Mouse (Mus musculus) small intestine, adult 2 months (tissue): Measurements from ENCODE around the gene Ncoa3. TPM values are rescaled to one million over a fixed set of nuclear protein-coding genes. Genes with fewer than 3 reads are reported as not detected.
A peak's percentile ranks its signal among the peaks of the same experiment; 100 is the strongest.

Experiments used
- H3K27ac ChIP-seq: fragments of 200-500 bp; 2 replicates; pipeline ENCODE4 v1.5.1; 2012; ENCODE audit warnings: low read depth, low read length, control low read depth, inconsistent platforms; ENCODE audit not compliant: insufficient read depth
- H3K27me3 ChIP-seq: fragments of 200-500 bp; 2 replicates; pipeline ENCODE4 v1.6.1; 2012; ENCODE audit warnings: mild to moderate bottlenecking, moderate library complexity, low read length, inconsistent platforms; ENCODE audit not compliant: control insufficient read depth, insufficient read depth
- H3K36me3 ChIP-seq: fragments of 200-500 bp; 2 replicates; pipeline ENCODE4 v1.6.1; 2012; ENCODE audit warnings: mild to moderate bottlenecking, low read length, control low read depth, inconsistent platforms; ENCODE audit not compliant: control insufficient read depth, insufficient read depth
- H3K4me1 ChIP-seq: fragments of 200-500 bp; 2 replicates; pipeline ENCODE4 v1.6.1; 2012; ENCODE audit warnings: low read length, inconsistent platforms, mixed read lengths; ENCODE audit not compliant: control insufficient read depth, insufficient read depth, insufficient read length
- H3K4me3 ChIP-seq: fragments of 200-500 bp; 2 replicates; pipeline ENCODE4 v1.5.1; 2012; ENCODE audit warnings: low read depth, mild to moderate bottlenecking, control low read depth, inconsistent platforms, low read length, moderate library complexity
- CTCF ChIP-seq: fragments of 200-500 bp; IDR thresholded peaks from 2 replicates; pipeline ENCODE4 v1.5.1; 2012; ENCODE audit warnings: low read depth, mild to moderate bottlenecking, control low read depth, inconsistent platforms, low read length, moderate library complexity, mixed read lengths; ENCODE audit not compliant: insufficient replicate concordance, insufficient read length; ENCODE audit errors: extremely low read depth
- POLR2A ChIP-seq: fragments of 200-500 bp; IDR thresholded peaks from 2 replicates; pipeline ENCODE4 v1.6.1; 2012; ENCODE audit warnings: low read depth, mild to moderate bottlenecking, control low read depth, inconsistent platforms, low read length, moderate library complexity
- WGBS: fragments of 180-500 bp; shearing (Covaris S2); methylation state at CpG from one replicate; pipeline ENCODE4 v1.1.7; 2018; 5-methylcytosine and 5-hydroxymethylcytosine counted together
- polyA plus RNA-seq: library from polyadenylated mRNA; depleted of rRNA; stranded (reverse); fragments of >200 nt; gene quantifications from 2 replicates; pipeline ENCODE4 v1.2.3, GENCODE M21; 2012

Ncoa3 gene
- polyA plus RNA-seq, 1 experiment: 20.1 TPM

- Histone ChIP-seq H3K4me1 (no peaks in the 10 kb centered on the region), H3K36me3 (peaks cover 74% of the 10 kb centered on the region), H3K4me3 (no peak overlapping the region), H3K27me3 (no peaks in the 10 kb centered on the region), H3K27ac (peak overlapping the region; percentile 5; the same call in 1 of the 2 replicates)
- WGBS: 84% methylated on average over 8 of the region's 8 CpGs
- no peak for TF ChIP-seq CTCF
- TF ChIP-seq POLR2A: no peak
These were observed 70.0 kb downstream of the Ncoa3 start for GRCm38 (mm10) chr2:166062431-166062830.

GRCm38 (mm10) chr2:166066434-166066833, 74.0 kb downstream of the Ncoa3 start:
- 92% methylated on average over 4 of the region's 4 CpGs for WGBS
- H3K36me3 ChIP-seq: peaks cover 86% of the 10 kb centered on the region
- H3K4me3 ChIP-seq: no peak overlapping the region
- H3K27ac ChIP-seq: no peak overlapping the region
- no peaks in the 10 kb centered on the region for H3K4me1 ChIP-seq
- no peak for TF ChIP-seq POLR2A
- H3K27me3 ChIP-seq: no peaks in the 10 kb centered on the region

GRCm38 (mm10) chr2:166068261-166068660, 75.8 kb downstream of the Ncoa3 start:
- WGBS: 90% methylated on average over 9 of the region's 9 CpGs
- H3K27me3 ChIP-seq: no peaks in the 10 kb centered on the region
- H3K4me3 ChIP-seq: no peak overlapping the region
- H3K4me1 ChIP-seq: no peaks in the 10 kb centered on the region
- H3K27ac ChIP-seq: no peak overlapping the region
- H3K36me3 ChIP-seq: peaks cover 85% of the 10 kb centered on the region
- TF ChIP-seq POLR2A: no peak
- TF ChIP-seq CTCF: no peak

GRCm38 (mm10) chr2:166069164-166069563, 76.7 kb downstream of the Ncoa3 start:
- no peak overlapping the region for H3K4me3 ChIP-seq
- no peaks in the 10 kb centered on the region for H3K27me3 ChIP-seq
- H3K36me3 ChIP-seq: peaks cover 83% of the 10 kb centered on the region
- no peak for TF ChIP-seq CTCF
- TF ChIP-seq POLR2A: no peak
- no peak overlapping the region for H3K27ac ChIP-seq
- H3K4me1 ChIP-seq: no peaks in the 10 kb centered on the region
- WGBS: 87% methylated on average over 5 of the region's 5 CpGs

GRCm38 (mm10) chr2:166069738-166070137, 77.3 kb downstream of the Ncoa3 start:
- 95% methylated on average over 7 of the region's 7 CpGs for WGBS
- H3K36me3 ChIP-seq: peaks cover 78% of the 10 kb centered on the region
- H3K27ac ChIP-seq: no peak overlapping the region
- H3K4me3 ChIP-seq: no peak overlapping the region
- H3K27me3 ChIP-seq: no peaks in the 10 kb centered on the region
- H3K4me1 ChIP-seq: no peaks in the 10 kb centered on the region
- TF ChIP-seq CTCF (no peak), POLR2A (no peak)

GRCm38 (mm10) chr2:166071481-166071880, 79.0 kb downstream of the Ncoa3 start:
- Histone ChIP-seq H3K4me1 (no peaks in the 10 kb centered on the region), H3K27ac (no peak overlapping the region), H3K27me3 (no peaks in the 10 kb centered on the region), H3K36me3 (peaks cover 66% of the 10 kb centered on the region), H3K4me3 (no peak overlapping the region)
- no peak for TF ChIP-seq CTCF
- no peak for TF ChIP-seq POLR2A
- WGBS: 91% methylated on average over 5 of the region's 5 CpGs

GRCm38 (mm10) chr2:166071889-166072288, 79.5 kb downstream of the Ncoa3 start:
- no peaks in the 10 kb centered on the region for H3K4me1 ChIP-seq
- TF ChIP-seq CTCF (no peak), POLR2A (no peak)
- H3K27me3 ChIP-seq: no peaks in the 10 kb centered on the region
- no peak overlapping the region for H3K27ac ChIP-seq
- H3K36me3 ChIP-seq: peaks cover 62% of the 10 kb centered on the region
- H3K4me3 ChIP-seq: no peak overlapping the region
- WGBS: 86% methylated on average over 9 of the region's 9 CpGs

- no peak overlapping the region for H3K4me3 ChIP-seq
- 79% methylated on average over 10 of the region's 10 CpGs for WGBS
- peaks cover 53% of the 10 kb centered on the region for H3K36me3 ChIP-seq
- no peaks in the 10 kb centered on the region for H3K4me1 ChIP-seq
- no peak overlapping the region for H3K27ac ChIP-seq
- no peaks in the 10 kb centered on the region for H3K27me3 ChIP-seq
- TF ChIP-seq CTCF: no peak
- no peak for TF ChIP-seq POLR2A
These were observed 80.6 kb downstream of the Ncoa3 start for GRCm38 (mm10) chr2:166073082-166073481.
